Mouse (Mus musculus) CD8-positive naive resting alpha-beta T cell, adult 2 months (primary cell): ENCODE measurements at regions not wholly inside any gene's neighbourhood (a gene's known extent, or its start where the extent isn't known, plus 50 kb on each side); places are given as distances from the start of the nearest gene placed in this dataset.

ENCODE experiments used
- DNase-seq, 2 experiments: peaks; one replicate each; pipeline ENCODE4 v3.0.0; 2022; ENCODE audit warnings: low read depth in 2 of 2, low spot score in 2 of 2

DNA sequence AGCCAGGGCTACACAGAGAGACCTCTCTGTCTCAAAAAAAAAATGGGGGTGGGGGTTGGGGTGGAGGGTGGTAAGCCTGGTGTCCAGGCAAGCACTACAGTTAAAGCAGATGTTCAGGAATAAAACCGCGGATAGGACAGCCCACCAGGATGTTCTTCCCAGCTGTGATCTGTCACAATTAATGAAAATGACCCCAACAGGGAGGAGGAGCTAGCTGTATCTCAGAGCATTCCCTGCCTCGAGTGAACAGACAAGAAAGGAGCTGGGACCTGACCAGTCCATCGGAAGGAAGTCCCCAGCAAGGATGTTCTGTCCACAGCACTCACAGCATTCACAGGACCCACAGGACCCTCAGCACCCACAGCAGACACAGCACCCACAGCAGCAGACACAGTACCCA lies 80.4 kb downstream of the Utp6 start:
- no peak for DNase-seq

DNA sequence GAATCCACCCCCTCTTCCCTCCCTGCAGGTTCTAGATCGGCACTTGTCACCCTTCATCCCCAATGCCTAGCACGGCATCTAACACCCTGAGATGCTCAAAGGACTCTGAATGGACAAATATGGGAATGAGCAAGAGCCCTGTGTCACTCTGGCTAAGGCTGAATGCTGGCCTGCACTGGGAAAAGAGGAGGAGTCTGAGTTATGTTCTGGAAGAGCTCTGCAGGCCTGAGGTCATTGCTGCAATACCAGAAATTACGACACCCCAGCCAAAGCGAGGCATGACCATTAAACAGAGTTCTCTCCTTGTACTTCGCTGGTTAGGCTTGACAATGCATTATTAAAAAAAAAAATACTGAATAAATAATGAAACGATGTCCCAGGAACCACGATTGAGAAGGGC lies 84.1 kb downstream of the Utp6 start:
- DNase-seq: no peak

DNA sequence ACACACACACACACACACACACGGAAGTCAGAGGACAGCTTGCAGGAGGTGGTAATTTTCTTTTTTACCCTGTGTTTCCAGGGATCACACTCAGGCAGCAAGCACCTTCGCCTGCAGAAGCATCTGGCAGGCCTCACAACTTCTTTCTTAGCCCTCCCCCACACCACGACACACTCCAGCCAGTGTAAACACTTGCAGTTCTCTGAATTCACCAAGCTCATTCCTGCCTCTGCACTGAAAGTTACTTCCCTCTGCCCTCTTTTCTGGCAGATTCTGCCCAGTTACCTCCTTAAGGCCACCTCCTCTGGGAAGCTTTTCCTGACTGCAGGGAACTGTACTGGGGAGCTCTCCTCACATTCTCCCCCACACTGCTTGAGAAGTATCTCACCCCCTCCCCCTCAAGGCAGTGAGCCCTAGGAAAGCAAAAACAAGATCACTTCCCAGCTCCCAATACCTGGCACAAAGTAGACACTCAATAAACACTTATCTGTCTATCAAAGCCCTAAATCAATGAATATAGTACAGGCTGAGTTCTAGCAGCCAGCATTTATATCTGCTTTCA lies 84.9 kb downstream of the Utp6 start:
- no peak for DNase-seq

DNA sequence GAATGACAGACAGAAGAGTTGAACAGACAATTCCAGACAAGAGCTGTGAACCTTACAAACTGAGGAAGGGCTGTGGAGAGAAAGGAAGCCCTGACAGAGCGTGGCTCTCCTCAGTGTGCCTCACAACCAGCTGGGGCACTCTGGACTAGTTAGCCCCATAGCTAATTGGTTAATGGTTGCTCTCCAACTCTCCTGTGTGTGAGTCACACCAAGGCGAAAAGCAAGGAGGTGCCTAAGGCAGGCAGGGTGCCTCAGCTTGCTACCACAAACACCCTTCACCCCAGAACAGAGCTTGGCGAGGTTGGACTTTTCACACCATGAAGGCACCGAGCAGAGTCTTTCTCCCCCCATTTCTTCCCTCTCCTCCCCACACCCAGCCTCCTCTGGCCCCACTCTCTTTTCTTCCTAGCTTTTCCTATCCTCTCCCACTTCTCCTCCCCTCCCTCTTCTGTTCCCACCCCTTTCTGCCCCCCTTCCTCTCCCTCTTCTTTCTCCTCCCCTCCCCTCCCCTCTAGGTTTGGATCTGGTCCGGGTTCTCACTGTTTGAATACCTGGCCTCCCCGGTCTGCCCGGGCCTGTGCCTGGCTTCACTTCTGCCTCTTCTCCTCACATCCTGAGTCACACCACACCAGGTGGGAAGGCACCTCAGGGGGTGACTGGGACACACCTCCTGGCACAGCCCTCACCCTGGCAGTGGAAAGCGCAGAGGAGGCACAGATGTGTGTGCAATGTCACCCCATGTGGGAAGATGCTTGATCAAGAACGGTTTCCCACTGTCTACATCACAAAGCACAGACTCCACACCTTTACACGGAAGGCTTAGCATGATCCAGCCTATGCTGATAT lies 90.2 kb downstream of the Utp6 start:
- DNase-seq: no peak

DNA sequence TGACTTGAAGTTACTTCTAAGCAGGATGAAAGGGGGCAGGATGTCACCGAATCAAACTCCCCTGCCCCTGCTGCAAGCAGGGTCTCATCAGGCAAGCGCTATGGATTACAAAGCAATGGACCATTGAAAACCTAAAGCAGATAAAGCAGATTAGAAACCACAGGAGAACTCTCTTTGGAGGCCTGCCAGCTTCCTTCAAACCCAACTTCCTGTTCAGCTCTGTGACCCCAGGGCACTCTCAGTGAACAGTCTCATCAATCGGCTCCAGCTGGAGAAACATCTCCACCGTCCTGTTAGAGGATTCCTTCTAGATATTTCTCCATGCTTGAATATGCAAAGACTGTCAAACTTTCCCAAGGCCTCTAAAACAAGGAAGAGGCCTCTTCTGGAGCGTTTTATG lies 92.0 kb downstream of the Utp6 start:
- DNase-seq: no peak

DNA sequence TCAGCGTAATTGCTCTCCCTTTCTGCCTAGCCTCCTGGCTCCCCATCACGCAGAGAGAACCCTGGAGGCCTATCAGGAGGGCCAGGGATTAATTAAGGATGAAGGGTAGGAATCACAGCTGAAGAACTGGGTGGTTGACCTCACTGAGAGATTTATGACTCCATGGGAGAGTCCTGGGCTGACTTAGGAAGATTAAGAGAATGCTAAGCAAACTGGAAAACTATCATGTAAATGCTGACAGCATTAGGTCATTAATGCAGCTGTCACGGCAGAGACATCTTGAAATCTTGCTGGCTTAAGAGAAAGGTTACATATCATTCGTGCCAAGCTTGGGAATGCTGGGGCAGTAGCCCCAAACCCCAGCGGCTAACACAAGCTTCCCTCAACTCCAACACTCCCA lies 93.2 kb downstream of the Utp6 start:
- DNase-seq: no peak

DNA sequence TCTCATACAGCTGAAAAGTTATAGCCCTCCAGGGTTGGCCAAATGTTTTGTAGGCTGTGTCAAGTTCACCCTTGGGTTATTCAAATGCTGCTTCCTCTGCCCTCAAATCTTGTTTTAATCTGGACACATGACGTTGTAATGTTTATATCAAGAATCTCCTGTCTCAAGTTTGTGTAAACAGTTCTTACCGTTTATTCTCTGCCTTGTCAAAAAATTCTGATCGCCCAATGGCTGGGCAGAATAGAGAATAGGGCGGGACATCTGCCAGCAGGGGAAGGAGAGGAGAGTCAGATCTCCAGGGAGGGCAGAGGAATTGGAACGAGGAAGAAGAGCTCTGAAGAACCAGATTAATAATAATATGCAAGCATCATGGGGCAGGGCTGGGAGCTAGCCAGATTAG lies 97.4 kb downstream of the Utp6 start:
- no peak for DNase-seq

DNA sequence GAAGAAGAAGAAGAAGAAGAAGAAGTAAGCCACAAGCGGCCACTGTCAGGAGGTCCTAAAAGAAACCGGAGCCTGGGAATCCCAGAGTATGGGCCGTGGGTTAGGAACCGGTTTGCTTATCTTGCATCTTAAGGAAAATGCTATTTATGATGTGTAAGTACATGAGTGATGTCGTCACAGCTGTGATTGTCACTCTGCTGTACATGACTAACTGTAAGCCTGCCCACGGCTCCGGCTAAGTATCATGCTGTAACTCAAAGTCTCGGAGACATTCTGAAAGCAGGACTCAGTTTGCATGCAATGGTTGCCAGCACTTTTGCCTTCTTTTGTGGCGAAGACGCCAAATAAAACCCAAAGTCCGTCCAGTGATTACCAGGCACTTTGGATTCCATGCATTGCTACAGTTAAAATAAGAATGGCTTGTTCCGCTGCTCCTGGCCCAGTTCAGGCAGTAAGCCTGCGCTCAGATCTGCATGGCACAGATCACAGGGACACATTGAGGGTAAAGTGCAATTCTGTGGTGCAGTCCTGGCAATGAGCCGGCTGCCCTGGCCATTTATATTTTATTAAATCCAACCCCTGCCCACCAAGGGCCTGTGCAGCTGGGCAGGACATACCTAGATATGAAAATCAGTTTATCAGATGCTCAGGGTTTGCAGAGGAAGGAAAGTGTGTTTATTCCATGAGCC lies 98.6 kb downstream of the Utp6 start:
- no peak for DNase-seq

DNA sequence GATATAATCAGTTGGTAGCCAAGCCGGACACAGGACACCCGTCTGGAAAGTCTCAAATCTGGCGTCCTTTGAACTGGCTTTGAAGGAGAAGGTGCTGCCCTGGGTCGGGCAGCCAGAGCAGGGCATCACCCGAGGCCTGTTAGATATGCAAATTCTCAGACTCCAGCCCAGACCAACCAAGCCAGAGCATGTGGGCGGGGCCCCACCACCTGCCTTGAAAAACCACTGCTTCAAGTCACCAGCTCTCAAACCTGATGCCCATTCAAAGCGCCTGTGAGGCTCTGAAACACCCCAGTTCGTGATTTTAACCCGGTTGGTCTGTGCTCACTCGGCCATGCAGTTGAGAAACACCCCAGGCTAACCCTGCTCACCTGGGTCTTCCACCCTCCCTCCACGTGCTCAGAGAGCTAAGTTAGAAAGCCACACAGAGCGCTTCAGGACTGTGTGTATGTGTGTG lies 101.6 kb downstream of the Utp6 start:
- DNase-seq: no peak

DNA sequence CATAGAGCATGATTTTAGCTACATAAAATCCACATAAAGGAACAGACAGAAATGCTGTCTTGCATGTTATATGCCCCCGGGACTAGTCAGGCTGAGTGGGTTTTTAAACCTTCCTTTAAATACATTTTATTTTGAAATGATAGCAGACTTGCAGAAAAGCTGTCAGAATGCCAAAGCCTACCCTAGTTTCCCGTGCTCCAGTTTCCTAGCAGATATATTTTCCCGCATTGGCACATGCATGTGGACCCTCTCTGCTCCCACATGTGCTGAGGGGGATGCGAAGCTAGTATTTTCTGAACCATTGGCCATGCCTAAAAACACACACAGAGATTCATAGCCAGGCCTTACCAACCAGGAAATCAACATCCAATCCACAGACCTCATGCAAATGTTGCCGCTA lies 105.8 kb downstream of the Utp6 start:
- no peak for DNase-seq

DNA sequence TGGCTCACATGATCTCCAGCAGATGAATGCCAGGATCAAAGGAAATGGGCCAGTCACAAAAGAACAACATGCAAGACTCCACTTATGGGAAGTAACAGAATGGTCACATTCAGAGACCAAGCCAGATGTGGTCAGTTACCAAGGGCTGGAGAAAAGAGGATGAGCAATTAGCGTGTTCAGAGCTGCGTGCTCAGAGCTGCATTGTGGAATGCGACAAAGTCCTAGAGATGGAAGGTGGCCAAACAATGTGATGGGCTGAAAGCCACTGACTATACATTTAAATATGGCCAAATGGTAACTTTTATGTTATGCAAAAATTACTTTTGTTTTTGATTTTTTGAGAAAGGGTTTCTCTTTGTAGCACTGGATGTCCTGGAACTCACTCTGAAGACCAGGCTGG lies 112.6 kb downstream of the Utp6 start:
- DNase-seq: no peak

DNA sequence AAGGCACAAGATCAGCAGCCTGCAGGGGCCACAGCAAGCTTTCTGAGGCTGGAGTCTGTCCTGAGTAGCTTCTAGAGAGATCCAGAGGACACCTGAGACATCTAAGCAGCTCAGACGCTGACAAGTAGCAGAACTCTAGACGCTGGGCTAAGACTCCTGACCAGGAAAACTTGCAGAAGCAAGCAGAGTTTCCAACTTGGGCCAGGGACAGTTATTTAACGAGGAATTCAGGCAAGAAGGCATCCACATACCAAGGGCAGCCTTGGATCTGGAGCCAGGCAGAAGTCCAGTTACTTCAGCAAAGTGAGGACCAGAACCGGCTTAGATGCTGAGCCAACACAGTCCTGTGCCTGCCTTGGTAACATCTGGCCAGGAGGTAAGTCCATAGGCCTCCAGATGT lies 117.8 kb downstream of the Utp6 start:
- no peak for DNase-seq

DNA sequence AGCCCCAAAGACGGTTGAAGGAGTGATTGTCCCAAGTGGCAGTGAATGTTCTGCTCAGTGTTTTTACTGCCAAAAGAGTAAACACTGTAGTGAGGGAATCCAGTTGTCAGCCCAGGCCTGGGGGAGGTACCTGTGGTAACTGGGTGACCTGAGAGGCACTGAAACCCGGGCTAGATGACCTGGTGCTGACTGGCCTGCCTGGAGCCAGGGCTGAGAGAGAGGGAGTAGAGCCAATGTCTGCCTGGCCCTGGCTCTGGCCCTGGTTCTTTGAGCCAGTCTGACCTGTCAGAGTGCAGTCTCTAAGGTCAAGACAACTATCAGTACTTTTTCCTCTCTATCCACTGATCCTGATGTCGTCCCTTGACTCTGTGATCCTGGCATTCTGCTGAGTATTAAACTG lies 119.2 kb downstream of the Utp6 start:
- DNase-seq: no peak

DNA sequence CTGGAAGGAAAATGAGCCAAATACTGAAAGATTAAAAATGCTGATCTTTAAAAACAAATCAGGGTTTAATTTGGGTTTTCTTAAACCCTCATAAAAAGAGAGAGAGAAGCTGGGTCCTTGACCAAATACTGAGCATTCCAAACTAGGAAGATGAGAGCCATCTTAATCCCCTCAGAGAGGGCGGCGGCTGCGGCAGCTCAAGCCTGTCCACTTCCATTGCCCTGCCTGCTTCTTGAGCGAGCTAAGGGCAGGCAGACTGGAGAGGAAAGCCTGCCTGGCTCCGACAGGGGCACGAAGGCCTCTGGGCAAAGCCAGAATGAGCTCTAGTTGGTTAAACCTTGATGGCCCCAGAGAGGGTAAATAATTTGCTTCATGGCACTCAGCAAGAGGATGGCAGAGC lies 122.2 kb downstream of the Utp6 start:
- DNase-seq: no peak

DNA sequence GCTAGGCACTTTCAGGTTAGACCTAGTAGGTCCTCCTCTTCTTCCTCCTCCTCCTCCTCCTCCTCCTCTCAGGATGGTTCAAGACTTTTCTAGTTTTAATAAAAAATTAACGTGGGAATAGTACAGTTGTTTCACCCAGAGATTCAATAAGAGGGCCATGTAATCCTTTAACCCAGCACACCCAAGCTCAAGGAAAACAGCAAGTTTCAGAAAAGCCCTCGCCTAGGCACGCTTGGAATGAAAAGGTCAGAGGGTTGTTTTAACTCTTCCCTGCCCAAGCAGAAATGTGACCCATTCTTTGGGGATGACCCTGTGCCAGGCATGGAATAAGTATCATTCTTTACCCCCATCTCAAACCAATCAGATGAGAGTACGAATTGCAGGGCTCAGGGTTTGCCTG lies 124.1 kb downstream of the Utp6 start:
- DNase-seq: no peak

DNA sequence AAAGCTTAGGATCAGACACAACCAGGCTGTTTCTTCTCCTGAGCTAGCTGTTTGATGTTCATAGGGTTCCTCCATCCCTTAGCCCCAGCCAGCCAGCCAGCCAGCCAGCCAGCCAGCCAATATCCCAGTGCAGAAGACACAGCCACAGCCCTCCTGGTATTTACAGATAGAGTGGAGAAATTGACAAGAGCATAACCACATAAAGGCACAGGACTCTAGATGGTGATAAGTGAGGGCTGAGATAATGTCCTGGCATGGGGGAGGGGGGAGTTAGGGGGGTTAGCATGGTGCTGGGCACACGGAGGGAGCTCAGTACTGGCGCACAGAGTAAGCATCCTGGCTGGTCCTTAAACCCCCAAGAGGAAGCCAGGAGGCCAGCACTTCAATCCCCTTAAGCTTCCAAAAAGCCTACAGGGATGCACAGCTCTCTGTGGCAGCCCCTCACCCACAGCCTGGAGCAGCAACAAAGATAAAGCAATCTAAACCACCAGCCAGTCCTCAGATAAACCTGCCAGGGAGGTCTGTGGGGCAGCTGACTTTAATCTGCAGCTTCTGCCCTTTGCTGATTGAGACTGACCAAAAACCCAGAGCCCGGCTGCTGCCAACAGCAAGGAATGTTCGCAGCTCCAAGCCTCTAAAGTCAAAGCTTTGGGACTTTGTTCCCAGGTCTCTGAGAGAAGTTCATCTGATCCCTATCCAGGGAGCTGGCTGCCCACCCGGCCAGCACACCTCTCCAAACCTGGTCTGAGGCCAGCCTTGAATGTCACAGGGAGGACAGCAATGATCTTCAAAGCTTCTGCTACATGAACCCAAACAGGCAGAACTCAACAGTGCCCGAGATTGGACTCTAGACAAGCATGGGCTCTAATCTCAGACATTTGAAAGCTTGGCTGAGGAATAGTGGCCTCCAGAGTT lies 124.9 kb downstream of the Utp6 start:
- no peak for DNase-seq

DNA sequence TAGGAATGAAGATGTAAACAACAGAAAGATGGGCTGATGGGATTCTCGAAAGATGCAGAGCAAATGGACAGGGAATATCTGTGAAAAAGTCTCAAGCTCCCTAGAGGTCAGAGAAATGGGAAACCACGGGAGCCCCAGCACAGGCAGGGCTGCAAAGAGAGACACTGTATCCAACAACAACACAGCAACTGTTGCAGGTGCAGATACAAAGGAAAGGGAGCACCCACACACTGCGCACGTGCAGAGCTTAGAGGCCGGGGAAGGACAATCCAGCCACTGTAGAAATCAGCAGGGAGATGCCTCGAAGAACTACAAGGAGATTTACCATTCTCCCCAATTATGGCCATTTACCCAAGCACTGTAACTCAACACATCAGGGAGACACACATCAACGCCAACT lies 126.3 kb downstream of the Utp6 start:
- no peak for DNase-seq

DNA sequence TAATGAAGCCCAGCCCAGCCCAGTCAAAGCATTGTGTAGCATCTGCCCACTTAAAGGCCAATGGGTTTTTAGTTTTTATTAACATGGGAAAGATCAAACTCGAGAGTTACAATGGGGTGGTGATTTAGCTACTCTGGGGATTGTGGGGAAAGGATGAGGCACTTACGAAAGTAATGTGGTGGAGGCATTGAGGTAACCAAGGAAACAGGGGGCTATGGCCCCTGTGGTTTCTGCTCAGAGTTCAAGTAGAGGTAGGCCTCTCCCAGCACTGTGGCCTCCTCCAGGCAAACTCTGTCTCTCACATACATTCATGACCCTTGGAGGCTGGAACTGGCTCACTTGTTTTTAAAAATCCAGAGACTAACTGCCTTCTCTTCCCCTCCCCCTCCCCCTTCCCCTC lies 128.4 kb downstream of the Utp6 start:
- DNase-seq: no peak

DNA sequence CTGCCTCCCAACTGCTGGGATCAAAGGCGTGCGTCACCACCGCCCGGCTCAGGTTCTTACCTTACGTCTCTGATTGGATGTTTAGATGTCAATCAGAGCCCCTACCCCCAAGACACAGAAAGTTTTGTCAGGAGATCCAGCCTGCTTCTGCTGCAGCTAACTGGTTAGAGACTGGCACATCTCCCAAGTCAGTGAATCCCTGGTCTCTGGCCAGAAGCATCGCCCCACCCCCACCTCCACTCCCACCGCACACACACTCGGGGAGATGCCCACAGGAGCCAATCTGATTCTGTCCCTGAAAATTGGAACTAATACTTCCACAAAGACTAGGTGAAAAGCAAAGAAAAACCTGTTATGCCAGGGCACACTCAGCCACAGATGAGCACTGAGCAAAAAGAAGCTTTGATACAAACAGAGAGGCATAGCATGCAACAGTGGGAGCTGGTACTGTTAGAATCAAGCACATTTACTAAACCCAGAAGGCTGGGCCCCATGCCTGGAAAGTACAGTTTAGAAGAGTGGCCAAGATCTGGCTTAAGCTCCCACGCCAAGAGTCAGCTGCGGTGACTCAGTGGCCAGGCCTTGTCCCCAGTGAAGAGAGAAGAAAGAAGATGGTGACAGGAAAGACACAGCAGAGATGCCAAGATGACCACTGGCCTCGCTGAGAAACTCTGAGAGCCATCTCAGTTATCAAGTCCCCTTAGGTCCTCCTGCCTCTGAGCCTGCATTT lies 130.4 kb downstream of the Utp6 start:
- DNase-seq: no peak

DNA sequence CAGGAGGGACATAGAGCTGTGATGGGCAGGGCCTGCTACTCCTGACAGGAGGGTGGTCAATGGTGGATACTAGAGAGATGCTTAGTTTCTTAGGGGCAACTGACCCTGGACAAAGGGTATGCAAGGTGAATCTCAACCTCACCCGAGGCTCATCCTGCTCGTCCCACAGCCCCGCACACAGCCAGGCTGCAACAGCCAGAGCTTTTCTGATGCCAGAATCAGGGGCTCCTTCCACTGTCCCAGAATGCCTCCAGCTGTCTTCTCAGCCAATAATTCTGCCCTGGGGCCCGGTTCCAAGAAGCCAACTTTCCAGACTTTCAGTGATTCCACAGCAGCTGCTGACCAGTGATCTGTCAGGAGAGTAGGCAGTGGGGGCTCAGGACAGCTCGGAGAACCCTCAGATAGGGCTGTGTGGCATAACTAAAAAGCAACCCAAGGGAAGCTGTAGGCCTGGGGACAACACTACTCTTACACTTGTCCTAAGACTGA lies 131.6 kb downstream of the Utp6 start:
- DNase-seq: no peak

DNA sequence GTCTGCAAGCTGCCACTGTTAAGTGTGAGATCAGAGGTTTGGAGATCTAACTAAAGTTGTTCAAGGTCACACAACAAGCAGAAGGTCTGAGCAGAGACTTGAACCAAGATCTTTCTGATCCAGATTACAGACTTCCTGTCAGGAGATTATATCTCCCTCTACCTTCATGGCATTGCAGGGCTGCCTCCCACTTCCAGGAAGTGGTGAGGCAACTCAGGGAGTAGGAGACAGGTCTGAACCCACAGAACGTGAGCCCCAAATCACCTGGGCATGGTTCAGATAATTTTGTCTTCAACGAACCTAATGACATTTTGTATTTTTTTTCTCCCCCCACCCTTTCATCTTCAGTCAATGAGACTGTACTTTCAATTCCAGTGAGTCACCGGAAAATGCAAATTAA lies 135.2 kb downstream of the Utp6 start:
- DNase-seq: no peak
